In the genomic region with DNA sequence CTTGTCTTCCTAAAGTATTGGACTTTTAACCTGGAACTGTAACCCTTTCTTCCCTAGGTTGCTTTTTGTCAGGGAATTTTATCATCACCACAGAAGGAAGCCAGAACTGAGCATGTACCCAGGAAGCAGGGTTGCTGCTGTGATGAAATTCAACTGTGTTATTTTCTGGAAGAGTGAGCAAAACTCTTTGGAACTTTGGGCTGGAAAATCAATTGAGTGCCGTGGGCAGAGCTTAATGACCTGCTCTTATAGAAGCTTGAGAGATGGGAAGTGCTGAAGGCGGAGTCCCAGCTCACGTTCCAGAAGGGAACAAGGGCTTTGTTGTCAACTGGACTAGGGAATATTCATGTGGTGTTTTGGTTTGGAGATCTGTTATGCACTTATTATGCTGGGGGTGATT, we compare ENCODE assay signal across 24 mouse cellular contexts. TPM values are rescaled to one million over a fixed set of nuclear protein-coding genes. Genes with fewer than 3 reads are reported as not detected.
DNase-seq lines count a peak whose midpoint lies in the region; ATAC-seq and TF ChIP-seq lines count a peak whose summit lies in the region.
"Had no signal": no experiment of that assay in that cellular context is flagged by ENCODE, and none has a peak within 500 bp of the region (broad histone marks: within the 10 kb centered on the region; RNA-seq: fewer than 3 reads in every experiment).

No protein-coding gene starts in this region.

- no peak overlapping the region for H3K27ac ChIP-seq in liver, postnatal 0 days (ENCODE audit: low read depth)
- no peak overlapping the region for H3K27ac ChIP-seq in liver, embryonic 12.5 days
- H3K27ac ChIP-seq: embryonic facial prominence, embryonic 10.5 days; embryonic facial prominence, embryonic 12.5 days; forebrain, embryonic 13.5 days; forebrain, embryonic 15.5 days had no signal

- TF ChIP-seq CTCF in liver, postnatal 0 days (IDR thresholded peaks at IDR 0.05; ENCODE audit: low read depth): no peak

- 56% methylated on average over 3 of the region's 3 CpGs for WGBS in liver, postnatal 0 days (ENCODE audit: insufficient replicate concordance)
- WGBS in liver, embryonic 12.5 days (ENCODE audit: insufficient replicate concordance): 55% methylated on average over 3 of the region's 3 CpGs

- H3K4me2 ChIP-seq in liver, postnatal 0 days (ENCODE audit: low read depth, low read length): no peak overlapping the region
- H3K4me2 ChIP-seq in liver, embryonic 12.5 days: no peak overlapping the region
- H3K4me2 ChIP-seq: embryonic facial prominence, embryonic 12.5 days; forebrain, embryonic 13.5 days; forebrain, embryonic 15.5 days had no signal

- H3K27me3 ChIP-seq in liver, postnatal 0 days (ENCODE audit: insufficient read depth, low read length): no peaks in the 10 kb centered on the region
- no peaks in the 10 kb centered on the region for H3K27me3 ChIP-seq in liver, embryonic 12.5 days (replicated peaks)
- H3K27me3 ChIP-seq: embryonic facial prominence, embryonic 12.5 days; forebrain, embryonic 13.5 days; forebrain, embryonic 15.5 days had no signal

- DNase-seq in liver, postnatal 0 days: peak; percentile 31
- peak; percentile 17 for DNase-seq in retina, postnatal 1 day
- no peak for DNase-seq in retina, embryonic 14.5 days (ENCODE audit: low spot score)
- no peak for DNase-seq in ovary, postnatal 10 days (ENCODE audit: low spot score)
- DNase-seq: adrenal gland, adult 8-10 months; adrenal gland, postnatal 14 days; adrenal gland, postnatal 36 days; cerebellum, adult 11-12 months; cerebellum, adult 2 months; cerebellum, adult 9-10 months; cerebellum, postnatal 10 days; cerebellum, postnatal 25 days; forebrain, postnatal 0 days had no signal

- H3K4me3 ChIP-seq in liver, postnatal 0 days (ENCODE audit: low read depth, low read length): no peak overlapping the region
- H3K4me3 ChIP-seq in liver, embryonic 12.5 days: no peak overlapping the region
- H3K4me3 ChIP-seq: embryonic facial prominence, embryonic 10.5 days; embryonic facial prominence, embryonic 12.5 days; forebrain, embryonic 13.5 days; forebrain, embryonic 15.5 days had no signal

- peak; percentile 71 for ATAC-seq in liver, postnatal 0 days
- no peak for ATAC-seq in liver, embryonic 12.5 days
- ATAC-seq: activated CD4-positive, CD25-positive, alpha-beta regulatory T cell, adult 4 months; forebrain, embryonic 13.5 days; forebrain, embryonic 15.5 days; forebrain, postnatal 0 days; Patski had no signal

- no peaks in the 10 kb centered on the region for H3K9me3 ChIP-seq in liver, postnatal 0 days (ENCODE audit: low read length)
- H3K9me3 ChIP-seq in liver, embryonic 12.5 days (replicated peaks): no peaks in the 10 kb centered on the region
- H3K9me3 ChIP-seq: embryonic facial prominence, embryonic 10.5 days; embryonic facial prominence, embryonic 12.5 days; forebrain, embryonic 13.5 days; forebrain, embryonic 15.5 days had no signal

- TF ChIP-seq EP300 in liver, postnatal 0 days (IDR thresholded peaks at IDR 0.05; ENCODE audit: low read depth): no peak

- H3K9ac ChIP-seq in liver, postnatal 0 days (replicated peaks): no peak overlapping the region
- H3K9ac ChIP-seq in liver, embryonic 12.5 days: no peak overlapping the region
- H3K9ac ChIP-seq: embryonic facial prominence, embryonic 12.5 days; forebrain, embryonic 13.5 days; forebrain, embryonic 15.5 days; forebrain, postnatal 0 days had no signal

- H3K4me1 ChIP-seq in liver, postnatal 0 days (ENCODE audit: insufficient read depth): no peaks in the 10 kb centered on the region
- H3K4me1 ChIP-seq in liver, embryonic 12.5 days: no peaks in the 10 kb centered on the region
- H3K4me1 ChIP-seq: embryonic facial prominence, embryonic 10.5 days; embryonic facial prominence, embryonic 12.5 days; forebrain, embryonic 13.5 days had no signal

- no peaks in the 10 kb centered on the region for H3K36me3 ChIP-seq in liver, postnatal 0 days (replicated peaks; ENCODE audit: insufficient read depth, low read length)
- no peaks in the 10 kb centered on the region for H3K36me3 ChIP-seq in liver, embryonic 12.5 days
- H3K36me3 ChIP-seq: embryonic facial prominence, embryonic 10.5 days; embryonic facial prominence, embryonic 12.5 days; forebrain, embryonic 15.5 days had no signal

RNA-seq across cellular contexts. Expression of gene Gm17359, which starts 37.5 kb away (rescaled TPM):
- 0.09 TPM in 2 replicates for polyA plus RNA-seq in liver, postnatal 0 days (2015; fragmentation: Nextera tagmentation; extraction: Ambion mirVana)
- not detected in 2 replicates for polyA plus RNA-seq in liver, embryonic 12.5 days (2016; fragmentation: Nextera tagmentation; extraction: Ambion mirVana)
- polyA plus RNA-seq: activated CD4-positive, CD25-positive, alpha-beta regulatory T cell, adult 4 months; C2C12; cerebellum, adult 2 months; cortical plate, adult 2 months; embryonic facial prominence, embryonic 12.5 days; embryonic facial prominence, embryonic 14.5 days; forebrain, embryonic 11.5 days; forebrain, embryonic 13.5 days; forebrain, embryonic 15.5 days; forebrain, postnatal 0 days; Patski had no signal

Comparison
In these comparisons a context has a peak if more than half of its experiments do, and no peak if none do; other contexts are left out.
1. DNase-seq: peak in liver, postnatal 0 days (single experiment) and retina, postnatal 1 day (single experiment); none in retina, embryonic 14.5 days (single experiment) and ovary, postnatal 10 days (single experiment).